Mouse (Mus musculus) cerebellum, postnatal 14 days (tissue): ENCODE data around the gene Eln.

Experiments used
- DNase-seq, 2 experiments: peaks; one replicate each; pipeline ENCODE4 v3.0.0; 2021; ENCODE audit warnings: mixed read lengths in 2 of 2

Eln gene

DNA sequence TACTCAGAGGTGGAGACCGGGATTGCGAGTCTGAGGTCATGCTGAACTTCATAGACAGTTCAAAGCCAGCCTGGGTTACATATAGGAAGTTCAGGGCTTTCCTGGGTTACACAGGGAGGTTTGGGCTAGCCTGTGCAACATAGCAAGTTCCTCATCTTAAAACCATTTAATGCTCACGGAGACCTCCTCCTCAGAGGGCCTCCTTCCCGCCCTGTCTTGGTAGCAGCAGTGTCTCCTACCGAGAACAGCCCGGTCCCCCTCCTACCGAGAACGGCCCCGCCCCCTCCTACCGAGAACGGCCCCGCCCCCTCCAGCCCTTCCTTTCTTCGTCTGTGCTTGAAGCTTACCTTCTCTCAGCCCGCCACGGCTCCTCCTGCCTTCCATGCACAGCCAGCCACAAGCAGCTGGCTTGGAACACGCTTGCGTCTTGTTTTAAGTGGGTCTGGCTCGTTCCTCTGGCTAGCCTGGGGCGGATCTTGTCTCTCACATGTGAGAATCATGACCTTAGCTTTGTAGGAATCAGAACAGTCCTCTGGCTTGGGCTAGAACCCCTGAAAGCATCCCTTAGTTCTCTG, 4.8 kb downstream of the Eln start:
- peak in 1 of 2 experiments; percentile 14 for DNase-seq

DNA sequence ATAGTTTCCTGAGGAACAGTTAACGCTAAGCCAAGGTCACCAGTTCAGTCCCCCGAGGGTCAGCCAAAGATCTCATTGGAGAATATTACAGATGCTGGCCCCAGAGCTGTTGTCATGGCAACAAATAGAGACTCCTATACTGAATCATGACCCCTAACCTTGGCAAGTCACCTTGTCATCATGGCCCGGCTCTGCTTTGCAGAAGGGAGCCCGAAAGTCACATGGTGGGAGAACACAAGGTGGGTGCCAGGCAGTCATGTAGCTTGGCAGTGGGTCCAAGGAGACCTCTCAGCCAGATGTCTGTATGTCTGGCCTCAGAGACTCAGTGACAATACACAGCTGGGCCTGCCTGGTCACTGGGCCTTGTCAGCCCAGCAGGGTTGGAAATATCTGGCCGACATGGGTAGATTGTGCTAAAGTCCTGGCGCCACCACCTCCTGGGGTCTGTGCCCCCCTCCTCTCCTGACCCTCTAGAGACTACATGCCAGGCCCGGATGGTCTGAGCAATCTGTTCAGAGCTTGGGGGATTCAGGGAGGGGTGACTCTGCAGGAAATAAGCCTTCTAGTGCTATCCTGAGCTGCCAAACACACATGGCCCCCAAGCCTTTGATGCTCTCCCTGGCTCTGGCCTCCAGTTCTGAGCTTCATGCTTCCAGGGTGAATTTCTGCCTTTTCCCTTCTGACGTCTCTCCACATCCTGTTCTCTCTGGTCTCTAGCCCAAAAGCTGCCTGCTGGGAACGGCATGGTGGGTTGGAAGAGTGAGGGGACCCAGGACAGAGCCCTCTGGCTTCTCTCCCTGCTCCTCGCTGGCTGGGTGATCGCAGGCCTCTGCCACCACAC, 6.4 kb downstream of the Eln start:
- peak in 1 of 2 experiments; percentile 34 for DNase-seq

DNA sequence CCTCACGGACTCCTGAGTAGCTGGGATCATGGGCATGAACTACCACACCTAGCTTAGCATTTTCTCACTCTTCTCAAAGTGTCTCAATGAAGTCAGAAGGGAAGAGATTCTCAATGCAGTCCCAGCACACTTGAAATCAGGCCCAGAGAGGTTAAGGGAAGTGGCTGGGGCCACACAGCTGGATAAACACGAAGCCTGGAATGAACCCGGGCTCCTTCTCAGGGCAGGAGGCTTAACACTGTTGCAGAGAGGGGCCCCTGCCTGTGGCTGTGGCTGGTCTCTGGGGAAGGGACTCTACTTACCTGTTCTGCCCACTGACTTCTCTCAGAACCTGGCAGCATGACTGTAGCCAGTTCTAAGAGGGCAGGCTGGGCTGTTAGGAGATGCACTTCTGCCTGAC, 7.2 kb downstream of the Eln start:
- DNase-seq = no peak

DNA sequence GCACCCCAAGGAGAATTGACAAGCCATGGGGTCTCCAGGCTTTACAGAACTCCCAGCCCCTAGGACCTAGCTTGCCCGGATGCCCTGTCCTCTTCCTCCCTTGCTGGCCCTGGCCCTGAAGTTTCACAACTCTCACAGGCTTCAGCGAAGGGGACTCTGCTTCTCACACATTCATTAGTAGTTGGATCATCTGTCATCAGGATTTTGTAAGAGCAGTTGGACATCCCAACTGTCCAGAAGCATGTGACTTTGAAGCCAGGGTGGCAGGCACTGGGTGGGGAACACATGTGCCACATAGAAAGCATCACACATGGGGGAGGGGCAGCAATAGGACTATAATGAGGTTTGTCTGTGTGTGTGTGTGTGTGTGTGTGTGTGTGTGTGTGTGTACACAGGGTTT, 12.2 kb downstream of the Eln start:
- no peak for DNase-seq

DNA sequence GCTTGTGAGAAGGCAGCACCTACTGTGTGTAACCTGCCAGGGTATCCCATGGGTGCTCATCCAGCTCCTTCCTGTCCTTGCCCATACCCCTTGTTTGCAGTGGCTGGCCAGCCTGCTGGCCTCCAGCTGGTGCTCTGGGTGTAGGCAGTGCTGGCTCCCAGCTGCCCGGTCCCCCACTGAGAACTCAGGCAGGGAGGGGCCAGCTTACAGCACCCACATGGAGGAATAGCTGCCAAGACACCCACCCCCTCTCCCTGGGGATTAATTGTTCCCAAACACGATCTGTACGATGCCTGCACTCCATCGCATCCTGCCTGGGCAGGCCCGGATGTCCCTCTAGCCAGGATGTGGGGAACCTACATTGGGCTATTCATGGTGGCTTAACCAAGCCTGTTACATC, 13.1 kb downstream of the Eln start:
- DNase-seq = no peak

DNA sequence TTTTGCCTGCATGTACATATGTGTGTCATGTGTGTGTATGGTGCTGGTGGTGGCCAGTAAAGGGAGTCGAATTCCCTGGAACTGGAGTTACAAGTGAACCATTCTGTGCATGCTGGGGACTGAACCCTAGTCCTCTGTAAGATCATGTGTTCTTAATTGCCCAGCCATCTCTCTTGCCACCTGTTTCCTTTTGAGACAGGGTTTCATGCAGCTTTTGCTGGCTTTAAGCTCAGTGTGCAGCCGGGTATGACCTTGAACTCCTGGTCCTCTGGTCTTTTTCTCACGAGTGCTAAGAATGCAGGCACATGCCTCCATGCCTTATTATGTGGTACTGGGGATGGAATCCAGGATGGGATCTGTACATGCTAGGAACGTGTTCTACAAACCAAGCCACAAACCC, 13.9 kb downstream of the Eln start:
- DNase-seq = no peak

DNA sequence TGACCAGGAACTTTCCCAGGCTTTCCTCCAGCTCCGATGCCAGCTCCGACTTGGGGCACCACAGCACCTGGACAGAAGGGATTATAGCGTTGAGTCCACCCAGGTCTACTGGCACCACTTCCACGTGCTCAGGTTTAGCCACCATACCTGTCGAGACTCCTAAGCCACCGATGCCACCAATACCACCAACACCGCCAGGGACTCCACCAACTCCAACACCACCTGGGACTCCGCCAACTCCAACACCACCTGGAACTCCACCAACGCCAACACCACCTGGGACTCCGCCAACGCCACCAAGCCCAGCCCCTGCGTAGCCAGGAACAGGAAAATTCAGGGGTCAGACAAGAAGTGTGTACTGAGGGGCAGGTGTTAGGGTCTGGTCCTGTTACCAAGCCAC, 18.0 kb downstream of the Eln start:
- peak in 1 of 2 experiments; percentile 39 for DNase-seq

DNA sequence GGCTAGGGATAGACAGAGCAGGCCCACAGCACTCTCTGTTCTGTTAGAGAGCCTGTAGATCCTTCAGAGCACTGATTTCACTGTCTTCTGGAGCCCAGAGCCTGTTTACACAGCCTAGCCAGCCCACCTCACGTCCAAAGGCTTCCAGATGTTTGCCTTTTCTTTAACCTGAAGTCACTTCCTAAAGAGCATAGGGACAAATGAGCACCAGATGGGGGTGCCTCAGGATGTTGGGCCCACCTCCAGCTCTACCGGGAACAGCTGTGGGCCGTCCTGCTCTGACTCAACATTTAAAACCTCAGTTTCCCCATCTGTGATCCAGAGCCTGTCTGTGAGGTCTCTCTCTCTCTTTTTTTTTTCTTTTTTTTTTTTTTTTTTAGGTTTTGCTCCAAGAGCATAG, 18.6 kb downstream of the Eln start:
- DNase-seq = no peak

DNA sequence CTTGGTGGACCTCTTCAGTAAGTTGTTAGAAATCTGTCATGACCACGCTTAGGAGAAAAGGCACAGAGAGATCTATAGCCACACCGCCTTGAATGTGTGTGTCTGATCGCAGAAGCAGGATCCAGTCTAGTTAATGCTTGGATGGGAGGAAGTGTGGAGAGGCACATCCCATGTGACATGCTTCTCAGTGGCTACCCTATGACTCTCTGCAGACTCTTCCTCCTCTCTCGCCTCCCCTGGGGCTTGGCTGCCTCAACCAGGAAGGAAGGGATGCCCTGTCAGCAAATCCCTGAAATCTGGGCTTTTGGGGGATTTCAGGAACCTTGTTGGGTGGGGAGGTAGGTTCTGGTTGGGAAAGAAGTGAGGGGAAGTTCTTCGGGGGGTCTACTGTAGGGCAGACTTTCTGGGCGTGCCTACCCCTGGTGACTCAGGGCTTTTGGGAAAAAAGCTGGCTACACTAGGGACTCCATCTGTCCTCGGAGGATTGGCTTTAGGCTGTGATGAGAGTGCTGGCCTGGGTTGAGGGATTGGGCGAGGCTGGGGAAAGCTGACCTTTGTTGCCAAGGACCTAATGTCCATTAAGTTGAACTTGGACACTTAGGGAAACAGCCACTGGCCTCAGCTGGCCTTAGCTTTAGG, 20.0 kb downstream of the Eln start:
- DNase-seq = no peak

DNA sequence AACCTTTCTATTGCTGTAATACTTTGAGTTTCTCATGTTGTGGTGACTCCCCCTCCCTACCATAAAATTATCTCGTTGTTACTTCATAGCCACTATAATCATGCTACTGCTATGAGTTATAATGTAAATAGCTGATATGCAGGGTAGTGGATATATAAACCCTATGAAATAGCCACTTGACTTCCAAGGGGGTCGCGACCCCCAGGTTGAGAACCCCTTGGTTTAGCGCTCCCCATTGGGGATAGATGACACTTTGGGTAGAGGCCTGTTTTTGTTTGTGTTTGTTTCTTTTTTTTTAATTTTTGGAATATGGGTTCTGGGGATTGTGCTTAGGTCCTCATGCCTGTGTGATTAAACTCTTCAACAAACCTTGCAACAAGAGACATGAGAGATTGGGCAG, 21.8 kb downstream of the Eln start:
- DNase-seq = no peak

DNA sequence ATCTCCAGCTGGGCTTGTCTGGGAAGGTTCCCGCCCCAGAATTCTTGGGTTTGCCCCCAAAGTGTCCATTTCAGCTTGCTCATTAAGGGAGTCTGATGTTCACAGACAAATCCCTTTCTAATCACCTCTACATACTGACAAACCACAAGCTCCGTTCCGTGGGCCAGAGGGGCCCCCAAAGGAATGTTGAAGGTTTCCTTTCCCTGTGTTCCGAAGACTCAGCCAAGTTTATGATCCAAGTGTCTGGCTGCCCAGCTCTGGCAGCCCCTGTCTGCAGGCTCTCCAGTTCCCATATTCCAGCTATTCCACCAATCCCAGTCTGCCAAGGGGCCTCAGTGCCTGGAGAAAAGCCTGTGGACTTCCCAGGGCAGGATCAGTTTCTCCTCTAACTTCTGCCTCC, 27.1 kb downstream of the Eln start:
- no peak for DNase-seq

DNA sequence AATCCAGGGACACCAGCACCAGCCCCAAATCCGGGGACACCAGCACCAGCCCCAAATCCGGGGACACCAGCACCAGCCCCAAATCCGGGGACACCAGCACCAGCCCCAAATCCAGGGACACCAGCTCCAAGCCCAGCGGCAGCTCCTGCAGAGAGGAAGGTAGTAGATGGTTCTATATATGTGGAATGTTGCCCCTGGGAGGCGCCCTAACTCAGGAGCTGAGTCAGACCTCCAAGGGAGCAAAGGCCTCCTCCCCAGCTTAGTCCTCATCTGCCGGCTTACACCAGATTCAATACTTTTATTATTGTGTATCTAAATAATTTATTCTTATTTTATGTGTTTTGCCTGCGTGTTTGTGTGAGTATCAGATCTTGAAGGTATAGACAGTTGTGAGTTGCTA, 36.0 kb downstream of the Eln start:
- DNase-seq = no peak

DNA sequence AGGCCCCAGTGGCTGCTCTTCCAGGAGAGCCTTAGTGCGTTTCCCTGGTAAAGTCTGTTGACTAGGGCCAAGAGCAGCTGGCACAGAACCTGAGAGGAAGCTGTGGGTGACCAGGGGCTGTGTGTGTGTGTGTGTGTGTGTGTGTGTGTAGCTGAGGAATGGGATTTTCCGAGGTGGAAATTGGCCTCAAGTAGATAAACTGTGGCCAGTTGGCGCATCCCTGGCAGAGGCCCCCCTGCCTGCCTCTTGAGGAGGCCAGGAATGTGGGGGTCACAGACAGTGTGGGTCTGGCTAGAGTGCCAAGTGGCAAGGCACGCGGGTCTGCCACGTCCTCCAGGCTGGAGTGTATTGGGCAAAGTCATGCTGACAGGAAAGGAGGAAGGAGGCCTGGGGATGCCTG, 37.8 kb downstream of the Eln start:
- peak; percentile 23 to 46 for DNase-seq

DNA sequence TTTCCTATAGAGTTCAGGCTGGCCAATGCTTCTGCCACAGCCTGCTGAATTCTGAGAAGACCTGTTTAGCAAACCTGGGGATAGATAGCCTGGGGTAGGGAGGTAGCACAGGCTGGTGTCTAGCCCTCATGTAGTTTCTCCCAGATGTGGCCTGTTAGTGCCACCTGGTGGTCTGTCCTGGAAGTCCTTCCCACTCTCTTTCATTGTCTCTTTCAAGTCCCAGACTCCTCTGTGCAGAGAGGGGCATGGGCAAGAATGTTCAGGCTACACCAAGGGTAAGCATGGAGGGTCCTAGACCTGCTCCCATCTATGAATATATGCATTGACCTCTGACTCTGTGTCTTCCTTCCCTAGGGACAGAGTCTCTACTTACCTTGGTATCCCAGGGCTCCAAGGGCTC, 43.0 kb downstream of the Eln start:
- peak; percentile 76 to 83 for DNase-seq

DNA sequence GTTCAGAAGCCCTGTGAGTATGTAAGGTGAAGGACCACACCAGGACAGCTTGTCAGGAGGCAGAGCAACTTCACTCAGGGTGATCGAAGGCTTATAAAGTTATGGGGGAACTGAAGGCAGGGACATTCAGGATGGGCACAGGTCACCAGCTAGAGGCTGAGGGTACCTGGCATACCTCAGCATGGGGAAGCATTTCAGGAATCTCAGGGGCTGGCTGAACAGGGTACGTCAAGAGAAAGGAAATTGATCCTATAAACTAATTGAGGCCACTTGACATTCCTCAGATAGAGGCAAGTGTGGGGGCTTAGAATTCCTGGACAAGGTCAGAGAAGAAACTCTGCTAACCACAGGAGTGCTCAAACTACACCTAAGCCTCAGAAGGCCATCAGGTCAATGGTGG, 51.6 kb downstream of the Eln start:
- no peak for DNase-seq

DNA sequence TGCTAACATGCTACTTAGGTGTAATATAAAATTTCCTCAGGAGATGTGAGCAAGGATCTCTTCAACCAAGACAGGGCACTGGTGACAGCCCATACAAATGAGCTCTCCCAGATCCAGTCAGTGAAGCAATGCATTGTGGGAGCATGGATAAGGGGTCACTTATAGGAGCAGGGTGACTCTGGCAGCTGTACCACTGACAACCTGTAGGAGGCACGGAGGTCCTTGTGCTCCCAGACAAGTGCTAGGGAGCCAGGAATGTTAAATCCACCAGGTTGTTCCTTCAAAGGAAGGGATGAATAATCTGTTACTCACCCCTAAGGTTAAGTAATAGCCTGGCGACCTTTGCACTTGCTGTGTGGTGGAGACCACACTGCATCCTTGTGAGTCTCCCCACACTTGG, 52.0 kb downstream of the Eln start:
- DNase-seq = no peak

DNA sequence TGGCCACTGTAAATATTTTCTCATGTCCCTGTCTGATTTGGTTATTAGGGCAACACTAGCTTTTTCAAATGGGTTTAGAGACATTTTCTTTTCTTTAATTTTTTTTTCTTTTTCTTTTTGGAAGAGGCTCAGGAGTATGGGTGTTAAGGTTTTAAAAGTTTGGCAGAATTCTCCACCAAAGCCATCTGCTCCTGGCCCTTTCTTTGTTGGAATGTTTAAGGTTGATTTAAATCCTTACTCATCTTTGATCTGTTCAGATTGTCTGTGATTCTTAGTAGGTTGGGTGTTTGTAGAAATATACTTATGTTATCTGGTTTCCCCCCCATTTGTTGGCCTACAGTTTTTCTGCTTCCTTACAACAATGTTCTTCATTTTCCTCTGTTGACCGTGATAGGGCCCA, 54.4 kb downstream of the Eln start:
- no peak for DNase-seq

DNA sequence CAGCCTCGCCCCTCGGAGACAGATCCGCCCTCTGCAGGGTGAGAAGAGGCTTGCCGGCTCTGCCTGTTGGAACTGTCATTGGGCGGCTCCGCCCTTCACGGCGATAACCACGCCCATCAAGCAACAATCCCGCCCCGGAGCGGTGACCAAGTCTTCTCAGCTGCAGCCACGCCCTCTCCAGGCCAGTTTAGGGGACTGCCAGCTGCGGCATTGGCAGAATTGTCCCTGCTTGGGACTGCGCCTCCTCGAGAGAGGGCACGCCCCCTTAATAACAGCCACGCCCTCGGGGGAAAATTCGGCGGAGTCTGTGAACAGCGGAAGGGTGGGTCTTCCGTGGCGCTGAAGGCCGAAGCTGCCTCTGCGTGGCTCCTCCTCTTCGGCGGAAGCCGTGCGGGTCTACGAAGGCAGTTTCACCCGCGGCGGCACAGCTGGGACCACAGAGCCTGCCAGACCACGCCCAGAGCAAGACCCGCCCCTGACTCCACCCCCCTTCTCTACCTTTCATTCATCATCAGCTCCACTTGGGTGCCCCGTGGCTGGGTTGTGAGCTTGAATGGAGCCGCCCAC, 58.3 kb downstream of the Eln start:
- peak; percentile 96 to 97 for DNase-seq

DNA sequence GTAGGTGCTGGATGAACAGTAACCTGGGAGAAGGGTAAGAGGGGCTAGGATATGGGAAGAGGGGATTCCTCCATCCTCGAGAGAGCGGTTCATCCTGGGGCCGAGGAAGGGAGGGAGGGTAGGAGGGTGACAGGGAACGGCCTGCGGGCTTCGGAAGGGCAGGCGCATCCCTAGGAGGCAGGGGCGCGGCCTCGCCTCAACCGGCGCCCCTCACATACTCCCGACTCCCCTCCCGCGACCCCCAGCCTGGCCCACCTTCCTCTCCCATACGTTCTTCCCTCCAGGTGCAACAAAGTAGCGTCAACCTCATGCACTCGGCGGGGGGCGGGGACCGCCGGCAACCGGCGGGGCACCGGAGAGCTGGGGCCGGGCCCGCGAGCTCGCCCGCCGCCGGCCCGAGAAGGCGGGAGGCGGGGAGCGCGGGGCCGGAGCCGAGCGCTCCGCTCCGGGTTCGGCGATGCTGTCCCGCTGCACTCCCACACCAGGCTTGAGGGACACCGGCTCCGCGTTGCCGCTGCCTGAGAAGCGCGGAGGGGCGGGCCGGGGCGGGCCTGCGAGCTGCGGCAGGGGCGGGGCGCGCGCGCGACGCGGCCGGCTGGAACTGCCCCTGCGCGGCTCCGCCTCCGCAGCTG, 58.9 kb downstream of the Eln start, which contains the start of gene Limk1:
TSS of gene Limk1 (minus strand) at position 513 of the 632 bp plus-strand sequence.
- no peak for DNase-seq

DNA sequence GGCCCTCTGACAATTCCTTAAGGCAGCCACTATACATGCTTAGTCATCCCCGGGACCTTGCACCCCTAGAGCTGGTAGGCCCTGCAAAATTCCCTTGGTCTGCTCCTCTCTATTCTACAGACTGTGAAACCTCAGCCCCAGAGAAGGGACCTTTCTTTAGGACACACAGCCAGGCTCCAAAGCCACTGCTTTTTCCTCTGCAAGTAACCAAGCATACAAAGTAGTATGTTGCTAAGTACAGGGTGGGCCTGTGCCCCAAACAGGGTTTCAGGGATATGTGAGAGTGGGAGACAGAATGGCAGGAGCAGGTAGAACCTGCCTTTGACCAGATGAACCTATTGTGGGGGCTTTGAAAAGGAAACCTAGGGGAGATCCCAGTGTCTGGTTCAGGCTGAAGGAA, 59.9 kb downstream of the Eln start:
- DNase-seq = no peak

DNA sequence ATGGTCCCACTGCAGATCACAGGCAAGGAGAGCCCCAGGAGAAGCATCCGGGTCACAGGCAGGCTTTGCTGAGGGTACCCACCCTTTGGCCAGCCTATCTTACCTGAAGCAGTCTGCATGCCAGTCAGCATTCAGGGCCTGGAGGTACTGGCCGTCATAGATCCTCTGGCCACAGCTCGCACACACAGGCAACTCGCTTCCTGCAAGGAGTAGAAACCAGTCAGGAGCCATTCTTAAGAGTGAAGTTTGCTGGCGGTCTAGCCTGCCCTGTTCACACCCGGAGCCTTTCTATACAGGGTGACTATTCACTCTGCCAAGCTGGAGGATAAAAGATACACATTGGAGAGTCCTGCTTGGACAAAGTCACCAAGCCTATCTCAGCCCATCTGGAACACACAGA, 60.6 kb downstream of the Eln start:
- no peak for DNase-seq

DNA sequence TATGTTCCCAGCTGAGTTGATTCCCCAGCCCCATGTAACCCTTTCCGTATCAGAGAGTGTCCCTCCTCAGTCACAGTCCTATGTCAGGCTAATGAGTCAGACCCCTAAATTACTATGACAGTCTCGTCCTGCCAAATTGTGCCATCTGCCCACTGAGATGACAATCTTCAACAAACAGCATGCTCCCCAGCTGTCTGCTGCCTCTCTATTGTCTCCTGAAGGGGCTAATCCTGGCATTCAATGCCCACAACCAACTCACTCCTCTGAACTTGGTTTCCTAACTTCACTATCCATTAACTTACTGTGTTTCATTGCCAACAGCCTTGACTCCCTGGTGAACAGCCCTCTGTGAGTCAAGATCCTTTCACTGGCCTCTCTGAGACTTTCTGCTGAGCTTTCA, 62.7 kb downstream of the Eln start:
- DNase-seq = peak; percentile 37 to 52

DNA sequence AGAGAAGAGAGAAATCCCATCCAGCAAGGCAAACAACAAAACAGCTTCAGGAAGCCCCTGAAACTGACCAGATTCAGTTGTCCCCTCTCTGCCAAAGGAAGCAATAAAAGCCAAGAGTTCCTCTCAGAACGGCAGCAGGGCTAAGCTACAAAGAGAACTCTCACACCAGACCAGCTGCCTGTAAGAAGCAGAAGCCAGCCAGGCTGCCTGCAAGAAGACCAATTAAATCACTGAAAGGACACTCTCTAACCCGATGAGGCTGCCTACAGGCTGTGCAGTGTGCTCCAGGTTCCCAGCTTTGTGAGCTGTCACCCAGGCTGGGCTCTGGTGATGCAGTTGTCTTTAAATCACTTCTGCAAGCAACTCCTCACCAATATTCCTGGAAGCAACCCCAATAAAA, 63.3 kb downstream of the Eln start:
- DNase-seq = no peak
